Mouse (Mus musculus): Measurements from ENCODE around the gene Sbf2. TPM values are rescaled to one million over a fixed set of nuclear protein-coding genes. Genes with fewer than 3 reads are reported as not detected.

Gene Sbf2
- total and polyA plus RNA-seq, 2 experiments from 2014 or later = 41.0 to 80.1 TPM

DNA sequence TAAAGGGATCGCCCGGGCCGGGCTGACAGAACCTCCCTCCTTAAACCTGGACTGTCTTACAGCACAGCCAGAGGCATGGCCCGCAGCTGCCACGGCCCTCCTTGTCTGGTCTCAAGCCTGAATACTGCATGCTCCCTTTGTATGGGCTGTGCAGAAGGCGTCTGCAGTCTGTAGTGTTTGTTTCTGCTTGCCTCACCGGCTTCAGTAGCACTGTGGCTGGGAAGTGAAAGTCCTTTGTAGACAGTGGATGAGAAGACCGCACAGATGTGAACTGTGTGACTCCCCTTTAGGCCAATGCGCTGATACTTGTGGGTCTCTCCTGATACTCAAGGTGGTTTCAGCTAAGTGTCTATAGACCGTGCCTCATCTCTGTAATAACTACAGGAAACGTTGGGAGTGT, 331.9 kb downstream of the Sbf2 start:
- H3K27ac ChIP-seq (ENCODE audit: low read depth, low read length) = no peak overlapping the region
- H3K4me1 ChIP-seq (ENCODE audit: insufficient read depth, low read length) = no peaks in the 10 kb centered on the region
- no peak overlapping the region for H3K9ac ChIP-seq (replicated peaks; ENCODE audit: low read length, poor library complexity, severe bottlenecking)
- no peak for ATAC-seq (ENCODE audit: low FRiP score)
- H3K4me3 ChIP-seq (ENCODE audit: low read depth, low read length) = no peak overlapping the region
- no peak for TF ChIP-seq CTCF (IDR thresholded peaks at IDR 0.05)
- H3K27me3 ChIP-seq (ENCODE audit: insufficient read depth, low read length) = no peaks in the 10 kb centered on the region
- H3K36me3 ChIP-seq (ENCODE audit: insufficient read depth, low read length) = peaks cover 4% of the 10 kb centered on the region; the same call in 1 of the 2 replicates
- no peak for DNase-seq (ENCODE audit: low spot score)
- WGBS = 84% methylated on average over 11 of the region's 11 CpGs
- no peaks in the 10 kb centered on the region for H3K9me3 ChIP-seq (ENCODE audit: low read length)
- H3K4me2 ChIP-seq (ENCODE audit: low read depth, low read length, poor library complexity, severe bottlenecking) = no peak overlapping the region

GRCm38 (mm10) chr7:110281435-110282256, 333.1 kb downstream of the Sbf2 start:
- H3K4me3 ChIP-seq (ENCODE audit: low read depth, low read length) = no peak overlapping the region
- H3K36me3 ChIP-seq (ENCODE audit: insufficient read depth, low read length) = peaks cover 4% of the 10 kb centered on the region; the same call in 1 of the 2 replicates
- H3K27ac ChIP-seq (ENCODE audit: low read depth, low read length) = no peak overlapping the region
- no peaks in the 10 kb centered on the region for H3K9me3 ChIP-seq (ENCODE audit: low read length)
- WGBS = 92% methylated on average over 11 of the region's 11 CpGs
- TF ChIP-seq CTCF (IDR thresholded peaks at IDR 0.05) = no peak
- DNase-seq (ENCODE audit: low spot score) (no peak), ATAC-seq (ENCODE audit: low FRiP score) (no peak)
- no peak overlapping the region for H3K9ac ChIP-seq (replicated peaks; ENCODE audit: low read length, poor library complexity, severe bottlenecking)
- H3K27me3 ChIP-seq (ENCODE audit: insufficient read depth, low read length) = no peaks in the 10 kb centered on the region
- no peaks in the 10 kb centered on the region for H3K4me1 ChIP-seq (ENCODE audit: insufficient read depth, low read length)
- no peak overlapping the region for H3K4me2 ChIP-seq (ENCODE audit: low read depth, low read length, poor library complexity, severe bottlenecking)

DNA sequence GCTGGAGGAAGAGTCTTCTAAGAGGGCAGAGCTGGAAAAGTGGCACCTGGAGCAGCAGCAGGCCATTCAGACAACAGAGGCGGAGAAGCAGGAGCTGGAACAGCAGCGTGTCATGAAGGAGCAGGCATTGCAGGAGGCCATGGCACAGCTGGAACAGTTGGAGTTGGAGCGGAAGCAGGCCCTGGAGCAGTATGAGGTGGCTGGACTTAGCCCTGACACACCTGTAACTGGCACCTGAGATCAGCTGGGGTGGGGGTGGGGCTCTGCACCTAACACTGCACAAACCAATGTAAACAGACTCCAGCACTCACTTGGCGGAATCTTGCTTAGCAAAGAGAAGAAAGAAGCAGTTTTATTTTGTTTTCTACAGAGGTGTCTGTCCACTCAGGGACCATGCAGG, 335.5 kb downstream of the Sbf2 start:
- Histone ChIP-seq H3K9ac (replicated peaks; ENCODE audit: low read length, poor library complexity, severe bottlenecking) (no peak overlapping the region), H3K4me2 (ENCODE audit: low read depth, low read length, poor library complexity, severe bottlenecking) (no peak overlapping the region), H3K27me3 (ENCODE audit: insufficient read depth, low read length) (no peaks in the 10 kb centered on the region), H3K27ac (ENCODE audit: low read depth, low read length) (no peak overlapping the region), H3K4me3 (ENCODE audit: low read depth, low read length) (no peak overlapping the region), H3K4me1 (ENCODE audit: insufficient read depth, low read length) (no peaks in the 10 kb centered on the region), H3K9me3 (ENCODE audit: low read length) (no peaks in the 10 kb centered on the region), H3K36me3 (ENCODE audit: insufficient read depth, low read length) (peaks cover 4% of the 10 kb centered on the region; the same call in 1 of the 2 replicates)
- 97% methylated on average over 4 of the region's 4 CpGs for WGBS
- DNase-seq (ENCODE audit: low spot score) (no peak), ATAC-seq (ENCODE audit: low FRiP score) (no peak)
- no peak for TF ChIP-seq CTCF (IDR thresholded peaks at IDR 0.05)

- TF ChIP-seq CTCF (IDR thresholded peaks at IDR 0.05) = no peak
- 90% methylated on average over 5 of the region's 5 CpGs for WGBS
- ATAC-seq (ENCODE audit: low FRiP score) (no peak), DNase-seq (ENCODE audit: low spot score) (no peak)
- Histone ChIP-seq H3K4me3 (ENCODE audit: low read depth, low read length) (no peak overlapping the region), H3K4me1 (ENCODE audit: insufficient read depth, low read length) (no peaks in the 10 kb centered on the region), H3K27ac (ENCODE audit: low read depth, low read length) (no peak overlapping the region), H3K9me3 (ENCODE audit: low read length) (no peaks in the 10 kb centered on the region), H3K4me2 (ENCODE audit: low read depth, low read length, poor library complexity, severe bottlenecking) (no peak overlapping the region), H3K27me3 (ENCODE audit: insufficient read depth, low read length) (no peaks in the 10 kb centered on the region), H3K36me3 (ENCODE audit: insufficient read depth, low read length) (peaks cover 4% of the 10 kb centered on the region; the same call in 1 of the 2 replicates), H3K9ac (replicated peaks; ENCODE audit: low read length, poor library complexity, severe bottlenecking) (no peak overlapping the region)
Measured at GRCm38 (mm10) chr7:110277734-110278245, 336.9 kb downstream of the Sbf2 start.

GRCm38 (mm10) chr7:110272434-110272833, 342.3 kb downstream of the Sbf2 start:
- H3K4me3 ChIP-seq (ENCODE audit: low read depth, low read length) = no peak overlapping the region
- no peak overlapping the region for H3K4me2 ChIP-seq (ENCODE audit: low read depth, low read length, poor library complexity, severe bottlenecking)
- 83% methylated on average over 4 of the region's 4 CpGs for WGBS
- H3K4me1 ChIP-seq (ENCODE audit: insufficient read depth, low read length) = no peaks in the 10 kb centered on the region
- DNase-seq (ENCODE audit: low spot score) (no peak), ATAC-seq (ENCODE audit: low FRiP score) (no peak)
- peak; percentile 29; the same call in 1 of the 2 replicates for TF ChIP-seq CTCF (IDR thresholded peaks at IDR 0.05)
- no peak overlapping the region for H3K27ac ChIP-seq (ENCODE audit: low read depth, low read length)
- no peaks in the 10 kb centered on the region for H3K9me3 ChIP-seq (ENCODE audit: low read length)
- no peaks in the 10 kb centered on the region for H3K36me3 ChIP-seq (ENCODE audit: insufficient read depth, low read length)
- no peaks in the 10 kb centered on the region for H3K27me3 ChIP-seq (ENCODE audit: insufficient read depth, low read length)
- no peak overlapping the region for H3K9ac ChIP-seq (replicated peaks; ENCODE audit: low read length, poor library complexity, severe bottlenecking)

GRCm38 (mm10) chr7:110271814-110272213, 342.9 kb downstream of the Sbf2 start:
- Histone ChIP-seq H3K9me3 (ENCODE audit: low read length) (no peaks in the 10 kb centered on the region), H3K4me1 (ENCODE audit: insufficient read depth, low read length) (no peaks in the 10 kb centered on the region), H3K4me3 (ENCODE audit: low read depth, low read length) (no peak overlapping the region), H3K36me3 (ENCODE audit: insufficient read depth, low read length) (no peaks in the 10 kb centered on the region), H3K27me3 (ENCODE audit: insufficient read depth, low read length) (no peaks in the 10 kb centered on the region), H3K9ac (replicated peaks; ENCODE audit: low read length, poor library complexity, severe bottlenecking) (no peak overlapping the region), H3K27ac (ENCODE audit: low read depth, low read length) (no peak overlapping the region), H3K4me2 (ENCODE audit: low read depth, low read length, poor library complexity, severe bottlenecking) (no peak overlapping the region)
- TF ChIP-seq CTCF (IDR thresholded peaks at IDR 0.05) = no peak
- no peak for DNase-seq (ENCODE audit: low spot score)
- ATAC-seq (ENCODE audit: low FRiP score) = no peak
- WGBS = 75% methylated on average over 9 of the region's 9 CpGs

All from midbrain, postnatal 0 days (tissue).